Mouse (Mus musculus): Measurements from ENCODE around the gene Foxp1.
A peak's percentile ranks its signal among the peaks of the same experiment; 100 is the strongest.

Foxp1 gene

DNA sequence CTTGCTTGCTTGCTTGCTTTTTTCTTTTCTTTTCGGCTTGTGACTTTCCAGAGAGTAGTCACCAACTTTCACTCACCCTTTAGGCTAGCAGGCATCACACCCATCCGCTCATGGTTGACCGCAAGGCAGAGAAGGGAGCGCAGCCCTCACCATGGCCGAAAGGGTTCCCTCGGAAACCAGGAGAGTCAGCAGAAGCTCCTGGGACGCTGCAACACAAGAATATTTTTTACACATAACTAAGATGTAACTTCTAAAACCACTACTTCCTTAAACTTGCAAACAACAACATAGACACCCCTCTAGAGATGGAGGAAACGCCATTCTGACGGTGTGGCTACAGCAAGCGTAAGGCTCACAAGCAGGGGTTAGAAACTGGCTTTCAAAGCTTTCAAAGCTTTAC is 87.4 kb downstream of the Foxp1 start:
- no peak for DNase-seq

DNA sequence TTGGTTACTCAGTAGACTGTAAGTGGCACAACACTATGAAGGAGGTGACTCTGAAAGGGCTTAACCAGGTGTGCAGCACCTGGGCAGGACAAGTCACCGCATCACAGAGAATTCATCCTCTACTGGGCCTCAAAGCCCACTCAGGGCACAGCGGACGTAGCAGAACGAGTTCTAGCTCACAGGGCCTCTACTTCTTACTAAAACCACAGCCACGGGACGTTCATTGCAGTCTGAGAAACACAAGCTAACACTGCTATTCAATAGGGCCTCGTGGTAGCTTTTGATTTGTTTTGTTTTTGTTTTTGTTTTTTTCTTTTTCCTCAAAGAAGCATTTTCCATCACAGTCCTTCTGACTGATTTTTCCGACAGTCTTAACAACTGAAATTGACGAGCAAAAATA is 89.5 kb downstream of the Foxp1 start:
- no peak for DNase-seq

DNA sequence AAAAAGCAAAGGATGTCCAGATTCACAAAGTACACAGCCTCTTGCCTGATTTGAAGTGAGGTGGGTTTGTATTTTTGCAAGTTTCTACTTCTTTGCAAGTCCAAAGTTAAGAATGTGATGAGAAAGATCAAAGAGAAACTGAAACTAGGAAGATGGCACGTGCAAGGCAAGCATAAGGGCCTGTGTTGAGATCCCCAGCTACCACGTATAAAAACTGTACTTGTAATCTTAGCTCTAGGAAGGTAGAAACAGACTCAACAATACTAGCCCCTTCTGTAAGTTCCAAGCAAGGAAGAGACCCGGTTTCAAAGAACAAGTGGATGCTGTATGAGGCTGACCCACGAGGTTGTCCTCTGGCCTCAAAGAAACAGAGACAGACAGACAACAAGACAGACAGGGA is 90.6 kb downstream of the Foxp1 start:
- DNase-seq: no peak

DNA sequence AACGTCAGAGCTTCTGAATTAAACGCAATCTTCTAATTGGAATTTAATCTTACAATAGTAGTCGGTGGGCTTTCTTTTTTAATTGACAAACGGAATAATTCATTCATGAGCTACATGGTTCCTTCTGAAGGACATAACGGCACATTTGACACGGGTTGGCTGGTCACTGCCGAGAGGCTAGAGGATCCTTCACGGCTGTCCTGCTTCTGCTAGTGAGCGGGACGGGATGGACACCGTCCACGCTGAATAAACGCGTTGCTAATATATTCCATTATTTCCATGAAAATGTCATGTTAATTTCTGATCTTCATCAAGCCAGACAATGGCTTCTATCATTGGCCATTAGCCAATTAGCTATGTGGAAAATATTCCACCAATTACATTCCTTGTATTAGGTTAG is 92.0 kb downstream of the Foxp1 start:
- DNase-seq: no peak

DNA sequence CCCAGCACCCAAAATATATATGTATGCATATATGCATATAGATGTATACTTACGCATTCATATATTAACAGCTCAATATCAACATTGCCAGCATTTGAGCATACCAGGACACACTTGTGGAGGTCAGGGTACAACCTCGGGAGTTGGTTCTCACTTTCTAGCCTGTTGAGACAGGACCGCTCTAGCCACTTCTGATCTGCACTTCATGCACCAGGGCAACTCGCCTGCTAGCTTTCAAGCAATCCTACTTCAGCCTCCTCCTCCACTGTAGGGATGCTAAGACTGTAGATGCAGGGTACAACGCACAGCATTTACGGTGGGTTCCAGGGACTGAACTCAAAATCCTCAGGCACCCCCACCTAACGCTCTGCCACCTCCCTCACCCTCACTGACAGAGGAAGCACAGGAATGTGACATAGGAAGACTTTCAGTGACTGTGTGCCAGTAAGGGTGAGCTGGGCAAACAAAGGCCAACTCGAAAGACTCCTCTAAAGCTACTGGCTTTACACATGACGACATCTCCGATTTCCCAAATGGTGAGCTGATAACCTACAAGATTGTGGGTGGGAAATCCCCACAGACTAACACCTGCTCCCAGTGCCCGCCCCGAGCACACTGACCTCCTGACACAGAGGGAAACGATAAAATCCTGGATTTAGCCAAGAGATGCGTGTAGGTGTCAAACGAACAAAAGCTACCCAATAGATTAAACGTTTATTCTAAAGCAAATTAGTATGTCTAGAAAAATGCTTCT is 93.0 kb downstream of the Foxp1 start:
- no peak for DNase-seq

DNA sequence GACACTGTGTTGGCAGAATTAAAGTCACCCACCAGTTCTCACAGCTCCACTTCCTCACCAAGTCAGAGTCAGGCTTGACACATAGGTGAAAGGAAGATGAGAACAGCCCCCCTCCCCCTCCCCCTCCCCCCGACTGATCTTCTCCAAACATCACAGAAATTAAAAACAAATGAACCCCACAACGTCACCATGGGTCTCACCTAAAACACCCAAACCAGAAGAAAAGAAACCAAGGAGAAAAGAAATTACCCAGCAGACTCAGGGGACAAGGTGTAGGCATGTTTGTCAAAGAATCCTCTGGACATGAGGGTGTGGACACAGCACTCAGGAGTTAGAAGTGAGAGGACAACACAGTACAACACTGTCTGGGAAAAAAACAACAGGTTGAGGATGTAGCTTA is 93.6 kb downstream of the Foxp1 start:
- DNase-seq: no peak

GRCm38 (mm10) chr6:99427301-99427700 is 95.2 kb downstream of the Foxp1 start:
- DNase-seq: no peak

GRCm38 (mm10) chr6:99425044-99425443 is 97.5 kb downstream of the Foxp1 start:
- DNase-seq: no peak

GRCm38 (mm10) chr6:99420666-99421065 is 101.9 kb downstream of the Foxp1 start:
- no peak for DNase-seq

DNA sequence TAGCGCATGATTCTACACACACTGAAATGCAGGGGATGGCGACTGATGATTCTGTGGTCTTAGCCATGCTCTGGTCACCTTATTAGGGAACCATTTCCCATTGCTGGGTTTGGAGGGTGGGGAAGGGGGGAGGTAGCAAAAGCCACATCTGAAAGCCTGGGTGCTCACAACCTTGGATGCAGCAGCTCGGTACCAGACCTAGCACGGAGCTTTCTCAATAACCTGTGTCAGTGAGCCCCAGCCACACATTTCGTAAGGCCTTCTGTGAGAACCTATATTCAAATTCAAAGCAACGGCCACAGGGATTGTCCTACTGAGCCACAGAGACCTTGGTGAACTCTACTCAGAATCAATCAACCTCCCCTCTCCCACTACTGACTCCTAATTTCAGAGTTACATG is 109.9 kb downstream of the Foxp1 start:
- DNase-seq: no peak

GRCm38 (mm10) chr6:99409602-99410001 is 112.9 kb downstream of the Foxp1 start:
- DNase-seq: no peak

DNA sequence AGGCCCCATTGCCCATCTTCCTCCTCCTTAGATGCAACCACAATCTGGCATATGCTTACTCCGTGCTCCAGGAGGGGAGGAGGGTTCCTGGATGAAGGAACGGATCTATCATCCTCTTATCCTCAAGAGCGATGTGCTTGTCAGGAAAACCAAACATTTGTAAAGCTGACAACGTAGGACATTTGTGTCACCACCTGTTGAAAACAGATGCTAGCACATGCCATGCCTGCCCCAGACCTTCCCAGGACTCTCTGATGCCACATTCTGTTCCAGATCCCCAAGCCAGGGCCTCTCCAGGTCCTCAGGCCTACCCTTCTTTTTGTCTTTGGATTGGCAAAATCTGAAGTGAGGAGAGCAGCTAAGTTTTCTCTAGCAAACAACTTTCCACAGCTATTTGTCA is 113.6 kb downstream of the Foxp1 start:
- DNase-seq: no peak

- no peak for DNase-seq
Observed at GRCm38 (mm10) chr6:99403755-99404390, 118.6 kb downstream of the Foxp1 start.

DNA sequence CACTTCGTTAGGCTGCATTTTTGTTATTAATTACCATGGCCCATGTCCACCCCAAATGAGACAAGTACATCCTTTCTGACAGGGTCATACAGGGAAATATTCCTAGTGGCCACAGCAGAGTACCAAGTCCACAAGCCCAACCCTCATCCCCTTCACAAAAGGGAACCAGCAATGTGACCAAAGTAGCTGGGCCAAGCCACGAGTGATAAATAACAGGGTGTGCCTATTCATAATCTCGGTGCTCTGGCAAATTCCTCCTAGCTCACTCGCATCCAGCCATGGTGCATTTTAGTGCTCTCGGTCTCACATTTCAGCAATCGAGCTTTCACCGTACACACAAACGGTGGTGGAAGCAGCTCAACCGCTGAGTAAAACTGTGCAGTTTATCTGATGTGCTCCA is 119.6 kb downstream of the Foxp1 start:
- DNase-seq: no peak

DNA sequence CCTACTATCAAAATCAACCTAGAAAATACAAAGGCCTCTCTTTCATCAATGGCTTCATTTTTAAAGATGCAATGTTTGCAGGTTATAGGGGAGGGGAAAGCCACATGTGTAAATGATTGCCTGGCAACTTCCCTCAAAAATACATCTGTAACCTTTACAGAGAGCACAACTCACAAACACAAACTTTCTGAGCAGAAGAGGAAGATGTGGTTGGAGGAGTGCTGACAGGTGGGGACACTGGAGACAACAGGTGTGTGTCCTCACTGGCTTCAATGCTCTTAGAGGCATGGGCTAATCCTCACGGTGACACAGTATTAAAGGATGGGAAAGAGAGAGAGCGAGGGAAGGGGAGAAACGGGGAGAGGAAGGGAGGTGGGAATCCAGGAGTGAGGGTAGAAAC is 120.2 kb downstream of the Foxp1 start:
- no peak for DNase-seq

DNA sequence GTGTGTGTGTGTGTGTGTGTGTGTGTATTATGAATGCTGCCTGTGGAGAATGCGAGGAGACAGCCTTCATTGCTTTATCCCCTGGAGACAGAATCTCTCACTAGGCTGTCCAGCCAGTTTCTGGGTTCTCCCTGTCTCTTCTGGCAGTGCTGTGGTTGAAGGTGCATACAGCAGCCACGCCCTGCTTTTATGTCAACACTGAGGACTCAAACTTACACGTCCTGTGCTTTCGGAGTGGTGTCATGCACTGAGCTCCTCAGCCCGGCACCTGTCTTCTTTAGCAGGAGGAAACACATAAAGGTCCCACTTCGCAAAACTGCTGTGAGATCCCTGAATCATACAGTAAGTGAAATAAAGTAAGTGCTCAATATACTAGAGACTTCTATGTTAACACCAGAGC is 120.7 kb downstream of the Foxp1 start:
- DNase-seq: no peak

- no peak for DNase-seq
Observed at GRCm38 (mm10) chr6:99401211-99401610, 121.3 kb downstream of the Foxp1 start.

- DNase-seq: no peak
Observed at GRCm38 (mm10) chr6:99395745-99396144, 126.8 kb downstream of the Foxp1 start.

- DNase-seq: no peak
Observed at GRCm38 (mm10) chr6:99394801-99395200, 127.7 kb downstream of the Foxp1 start.

- no peak for DNase-seq
Observed at GRCm38 (mm10) chr6:99392484-99392883, 130.0 kb downstream of the Foxp1 start.

GRCm38 (mm10) chr6:99388741-99389675 is 133.5 kb downstream of the Foxp1 start:
- no peak for DNase-seq

GRCm38 (mm10) chr6:99388023-99388422 is 134.5 kb downstream of the Foxp1 start:
- no peak for DNase-seq

DNA sequence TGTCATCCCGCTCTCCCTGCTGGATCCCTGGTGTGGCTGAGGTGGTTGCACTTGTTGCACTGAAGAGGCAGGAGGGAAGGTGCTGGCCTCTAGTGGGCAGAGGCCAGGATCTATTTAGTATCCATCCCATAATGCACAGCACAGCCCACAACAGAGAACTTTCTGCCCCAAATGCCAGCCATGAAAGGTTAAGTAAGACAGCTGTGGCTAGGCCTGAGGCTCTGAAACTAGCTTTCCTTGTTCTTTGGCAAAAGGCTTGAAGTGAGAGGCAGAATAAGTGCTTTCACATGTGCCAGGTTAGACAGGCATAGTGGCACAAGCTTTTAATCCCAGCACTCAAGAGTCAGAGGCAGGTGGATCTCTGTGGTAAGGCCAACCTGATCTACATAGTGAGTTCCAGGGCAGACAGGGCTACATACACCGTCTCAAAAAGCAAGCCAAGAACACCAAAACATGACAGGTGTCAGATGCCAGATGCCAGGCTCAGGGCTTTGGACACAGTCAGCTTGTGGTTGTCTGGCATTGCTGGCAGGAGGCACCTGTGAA is 137.4 kb downstream of the Foxp1 start:
- peak; percentile 12 for DNase-seq

Data from cerebellum, adult 8-10 months (tissue).